In the genomic region with DNA sequence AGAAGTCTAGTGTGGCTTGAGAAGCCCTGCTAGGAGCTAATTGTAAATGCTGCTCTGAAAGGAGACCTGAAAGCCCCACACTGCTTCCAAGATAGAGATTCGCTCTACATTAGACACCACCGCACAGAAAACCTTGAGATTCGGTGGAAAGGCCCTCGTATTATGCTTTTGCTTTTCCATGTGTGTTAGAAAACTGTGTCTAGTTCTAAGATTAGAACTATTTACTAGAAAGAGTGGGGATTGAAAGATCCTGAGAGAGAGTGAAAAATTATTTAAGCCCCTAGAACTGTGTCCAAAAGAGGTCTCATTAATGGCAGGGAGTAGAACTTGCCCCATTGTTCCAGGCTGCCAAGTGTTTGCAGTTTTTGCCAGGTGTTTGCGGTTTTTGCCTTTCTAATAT, we compare ENCODE assay signal across 12 mouse cellular contexts. TPM values are rescaled to one million over a fixed set of nuclear protein-coding genes. Genes with fewer than 3 reads are reported as not detected.
A peak's percentile ranks its signal among the peaks of the same experiment; 100 is the strongest.
DNase-seq lines count a peak whose midpoint lies in the region; ATAC-seq and TF ChIP-seq lines count a peak whose summit lies in the region.
"Not testable (repeated sequence)": the region's sequence is repeated elsewhere in the genome, so short reads cannot be mapped to it uniquely, and the experiment has no call there.
"Had no signal": no experiment of that assay in that cellular context is flagged by ENCODE, and none has a peak within 500 bp of the region (broad histone marks: within the 10 kb centered on the region; RNA-seq: fewer than 3 reads in every experiment).

No protein-coding gene starts in this region.

- TF ChIP-seq POLR2A in kidney, adult 2 months (IDR thresholded peaks at IDR 0.05; ENCODE audit: low read depth, low read length), result not testable (repeated sequence)

- 82% methylated on average over 5 of the region's 5 CpGs for WGBS in heart, embryonic 10.5 days
- 89% methylated on average over 4 of the region's 5 CpGs for WGBS in intestine, embryonic 14.5 days
- WGBS in kidney, adult 2 months, result 85% methylated on average over 5 of the region's 5 CpGs
- WGBS in limb, embryonic 11.5 days, result 90% methylated on average over 4 of the region's 5 CpGs
- WGBS in midbrain, embryonic 11.5 days, result 90% methylated on average over 4 of the region's 5 CpGs

- H3K4me2 ChIP-seq in intestine, embryonic 14.5 days (ENCODE audit: low read length); limb, embryonic 11.5 days (ENCODE audit: low read depth, severe bottlenecking); midbrain, embryonic 11.5 days: not testable (repeated sequence)

- H3K4me3 ChIP-seq in heart, embryonic 10.5 days; intestine, embryonic 14.5 days (ENCODE audit: low read depth, low read length); kidney, adult 2 months (ENCODE audit: insufficient read depth, low read depth, low read length); limb, embryonic 11.5 days (ENCODE audit: low read depth, low read length); midbrain, embryonic 11.5 days (ENCODE audit: low read depth, low read length): not testable (repeated sequence)

- H3K27ac ChIP-seq in heart, embryonic 10.5 days; intestine, embryonic 14.5 days (ENCODE audit: low read depth); kidney, adult 2 months (ENCODE audit: insufficient read depth, low read depth, low read length); limb, embryonic 11.5 days (replicated peaks; ENCODE audit: low read depth, low read length); midbrain, embryonic 11.5 days (ENCODE audit: low read depth, low read length): not testable (repeated sequence)

- not testable (repeated sequence) for H3K4me1 ChIP-seq in heart, embryonic 10.5 days; intestine, embryonic 14.5 days (replicated peaks; ENCODE audit: control insufficient read depth, insufficient read depth, low read length); kidney, adult 2 months (ENCODE audit: control insufficient read depth, insufficient read depth, low read length); limb, embryonic 11.5 days (ENCODE audit: control insufficient read depth, insufficient read depth, low read length); midbrain, embryonic 11.5 days (ENCODE audit: control insufficient read depth, insufficient read depth, low read length)

- DNase-seq in MN1 (ENCODE audit: low spot score), result peak; percentile 4
- peak; percentile 87 for DNase-seq in heart, adult 11 months
- DNase-seq in heart, embryonic 10.5 days (ENCODE audit: low spot score), result peak; percentile 53
- DNase-seq in intestine, embryonic 14.5 days (ENCODE audit: low spot score), result peak; percentile 16
- peak; percentile 3 for DNase-seq in kidney, adult 2 months
- peak; percentile 7 for DNase-seq in limb, embryonic 11.5 days (ENCODE audit: low spot score)
- peak; percentile 12 for DNase-seq in midbrain, embryonic 11.5 days (ENCODE audit: low spot score, missing footprints)

- not testable (repeated sequence) for H3K36me3 ChIP-seq in heart, embryonic 10.5 days; intestine, embryonic 14.5 days (ENCODE audit: control insufficient read depth, insufficient read depth, low read length); kidney, adult 2 months (ENCODE audit: control insufficient read depth, insufficient read depth, low read length); limb, embryonic 11.5 days (ENCODE audit: control insufficient read depth, insufficient read depth, low read length); midbrain, embryonic 11.5 days (ENCODE audit: control insufficient read depth, insufficient read depth, low read length)

- not testable (repeated sequence) for H3K9ac ChIP-seq in intestine, embryonic 14.5 days (ENCODE audit: low read length); limb, embryonic 11.5 days (ENCODE audit: low read length); midbrain, embryonic 11.5 days (ENCODE audit: low read length)

- TF ChIP-seq CTCF in kidney, adult 2 months (conservative IDR thresholded peaks at IDR 0.05; ENCODE audit: insufficient read depth, insufficient read length, low read depth, low read length), result not testable (repeated sequence)

- ATAC-seq in intestine, embryonic 14.5 days (replicated peaks; ENCODE audit: low FRiP score, low TSS enrichment, low read depth); limb, embryonic 11.5 days (ENCODE audit: insufficient number of reproducible peaks, low FRiP score, low TSS enrichment, low read depth); midbrain, embryonic 11.5 days (ENCODE audit: low FRiP score): not testable (repeated sequence)

- not testable (repeated sequence) for H3K27me3 ChIP-seq in heart, embryonic 10.5 days (ENCODE audit: insufficient read depth, poor library complexity, severe bottlenecking); intestine, embryonic 14.5 days (replicated peaks; ENCODE audit: control insufficient read depth, insufficient read depth, low read length); kidney, adult 2 months (replicated peaks; ENCODE audit: control insufficient read depth, insufficient read depth, low read length); limb, embryonic 11.5 days (ENCODE audit: control insufficient read depth, insufficient read depth, low read length); midbrain, embryonic 11.5 days (ENCODE audit: control insufficient read depth, insufficient read depth, low read length)

- H3K9me3 ChIP-seq in heart, embryonic 10.5 days; intestine, embryonic 14.5 days (ENCODE audit: control insufficient read depth, low read length); limb, embryonic 11.5 days (ENCODE audit: control insufficient read depth, low read length); midbrain, embryonic 11.5 days (ENCODE audit: control insufficient read depth, low read length): not testable (repeated sequence)

RNA-seq across cellular contexts. Expression of gene Zfp979, which starts 12.9 kb away (rescaled TPM):
- polyA plus RNA-seq in heart, embryonic 10.5 days (2016; fragmentation: Nextera tagmentation; extraction: Ambion mirVana), result 6.0 and 6.3 TPM in 2 replicates
- 3.2 and 3.3 TPM in 2 replicates for polyA plus RNA-seq in intestine, embryonic 14.5 days (2014; fragmentation: Nextera tagmentation; extraction: Ambion mirVana)
- 0.08 and 0.31 TPM in 2 replicates for polyA plus RNA-seq in kidney, adult 2 months (2012; rRNA removed)
- polyA plus RNA-seq in limb, embryonic 11.5 days (2014; fragmentation: Nextera tagmentation; extraction: Ambion mirVana), result 3.1 TPM in 2 replicates
- 2.8 and 3.1 TPM in 2 replicates for polyA plus RNA-seq in midbrain, embryonic 11.5 days (2014; fragmentation: Nextera tagmentation; extraction: Ambion mirVana)
- polyA plus RNA-seq: adrenal gland, adult 2 months; G1E had no signal

RNA-seq across cellular contexts. Expression of gene Zfp534, which starts 47.1 kb away (rescaled TPM):
- polyA plus RNA-seq in heart, embryonic 10.5 days (2016; fragmentation: Nextera tagmentation; extraction: Ambion mirVana), result not detected in 2 replicates
- not detected in 2 replicates for polyA plus RNA-seq in intestine, embryonic 14.5 days (2014; fragmentation: Nextera tagmentation; extraction: Ambion mirVana)
- not detected in 2 replicates for polyA plus RNA-seq in kidney, adult 2 months (2012; rRNA removed)
- not detected in 2 replicates for polyA plus RNA-seq in limb, embryonic 11.5 days (2014; fragmentation: Nextera tagmentation; extraction: Ambion mirVana)
- polyA plus RNA-seq in midbrain, embryonic 11.5 days (2014; fragmentation: Nextera tagmentation; extraction: Ambion mirVana), result not detected in 2 replicates
- polyA plus RNA-seq: adrenal gland, adult 2 months; brain, embryonic 14.5 days; C2C12; cerebellum, adult 2 months had no signal

Comparison
In these comparisons a context has a peak if more than half of its experiments do, and no peak if none do; other contexts are left out.
1. DNase-seq: peak in every context shown above with its lines; median percentile 87 in heart, adult 11 months; 53 in heart, embryonic 10.5 days; 16 in intestine, embryonic 14.5 days; 12 in midbrain, embryonic 11.5 days; 7 in limb, embryonic 11.5 days; 4 in MN1; 3 in kidney, adult 2 months.